Mouse (Mus musculus) intestine, embryonic 15.5 days (tissue): Measurements from ENCODE around the gene Spin1. TPM values are rescaled to one million over a fixed set of nuclear protein-coding genes. Genes with fewer than 3 reads are reported as not detected.

Source experiments
- ATAC-seq: fragments of 200-750 bp; cut with Nextera tagmentation; 2 replicates; pipeline ENCODE4 v1.8.0; 2017; ENCODE audit warnings: moderate TSS enrichment, moderate library complexity
- H3K27ac ChIP-seq: fragments of 300-500 bp; sonication (generic); 2 replicates; pipeline ENCODE4 v1.5.1; 2015; ENCODE audit warnings: mild to moderate bottlenecking, inconsistent platforms
- H3K27me3 ChIP-seq: fragments of 300-500 bp; sonication (generic); replicated peaks from 2 replicates; pipeline ENCODE4 v1.6.1; 2015; ENCODE audit warnings: inconsistent platforms
- H3K36me3 ChIP-seq: fragments of 300-500 bp; sonication (generic); 2 replicates; pipeline ENCODE4 v1.6.1; 2015; ENCODE audit warnings: inconsistent platforms
- H3K4me1 ChIP-seq: fragments of 300-500 bp; sonication (generic); replicated peaks from 2 replicates; pipeline ENCODE4 v1.6.1; 2015; ENCODE audit warnings: inconsistent platforms
- H3K4me2 ChIP-seq: fragments of 300-500 bp; sonication (generic); replicated peaks from 2 replicates; pipeline ENCODE4 v1.6.1; 2015; ENCODE audit warnings: mild to moderate bottlenecking, inconsistent platforms
- H3K4me3 ChIP-seq: fragments of 300-500 bp; sonication (generic); replicated peaks from 2 replicates; pipeline ENCODE4 v1.5.1; 2015; ENCODE audit warnings: inconsistent platforms
- H3K9ac ChIP-seq: fragments of 300-500 bp; sonication (generic); 2 replicates; pipeline ENCODE4 v1.6.1; 2015; ENCODE audit warnings: inconsistent platforms
- H3K9me3 ChIP-seq: fragments of 300-500 bp; sonication (generic); 2 replicates; pipeline ENCODE4 v1.6.1; 2016; ENCODE audit warnings: inconsistent platforms
- WGBS: fragments of 180-500 bp; shearing (Covaris S2); methylation state at CpG from one replicate; pipeline ENCODE4 v1.1.7; 2015; 5-methylcytosine and 5-hydroxymethylcytosine counted together
- polyA plus RNA-seq: library from polyadenylated mRNA; unstranded; fragments of >200 nt; fragmentation: Nextera tagmentation; extraction: Ambion mirVana; gene quantifications from 2 replicates; pipeline ENCODE4 v1.2.1, GENCODE M21; 2015

Gene Spin1
- polyA plus RNA-seq, 1 experiment from 2014 or later, result 68.3 TPM

- no peaks in the 10 kb centered on the region for H3K27me3 ChIP-seq
- peaks cover 10% of the 10 kb centered on the region for H3K36me3 ChIP-seq
- no peak overlapping the region for H3K4me3 ChIP-seq
- H3K4me1 ChIP-seq, result no peaks in the 10 kb centered on the region; the same call in 1 of the 2 replicates
- ATAC-seq, result no peak
- no peaks in the 10 kb centered on the region for H3K9me3 ChIP-seq
- H3K9ac ChIP-seq, result no peak overlapping the region
- WGBS, result 88% methylated on average over 15 of the region's 15 CpGs
- no peak overlapping the region for H3K27ac ChIP-seq
- H3K4me2 ChIP-seq, result no peak overlapping the region
Observed at GRCm38 (mm10) chr13:51155178-51156013, 54.7 kb downstream of the Spin1 start.

GRCm38 (mm10) chr13:51156014-51156386, 55.3 kb downstream of the Spin1 start:
- Histone ChIP-seq H3K27ac (no peak overlapping the region), H3K9ac (no peak overlapping the region), H3K27me3 (no peaks in the 10 kb centered on the region), H3K36me3 (peaks cover 10% of the 10 kb centered on the region; the same call in 1 of the 2 replicates), H3K4me3 (no peak overlapping the region), H3K4me1 (no peaks in the 10 kb centered on the region; the same call in 1 of the 2 replicates), H3K4me2 (no peak overlapping the region), H3K9me3 (no peaks in the 10 kb centered on the region)
- ATAC-seq, result no peak
- WGBS, result 96% methylated on average over 6 of the region's 6 CpGs

GRCm38 (mm10) chr13:51157291-51157690, 56.6 kb downstream of the Spin1 start:
- H3K36me3 ChIP-seq, result peaks cover 10% of the 10 kb centered on the region; the same call in 1 of the 2 replicates
- H3K4me2 ChIP-seq, result no peak overlapping the region
- H3K9me3 ChIP-seq, result no peaks in the 10 kb centered on the region
- no peak overlapping the region for H3K4me3 ChIP-seq
- no peaks in the 10 kb centered on the region for H3K27me3 ChIP-seq
- ATAC-seq, result no peak
- 70% methylated on average over 3 of the region's 3 CpGs for WGBS
- H3K4me1 ChIP-seq, result peaks cover 3% of the 10 kb centered on the region; the same call in 1 of the 2 replicates
- H3K9ac ChIP-seq, result no peak overlapping the region
- H3K27ac ChIP-seq, result no peak overlapping the region

GRCm38 (mm10) chr13:51161672-51162071, 61.0 kb downstream of the Spin1 start:
- Histone ChIP-seq H3K4me1 (0 out of 2 replicates have a peak, but pooled peaks cover 3% of the 10 kb centered on the region), H3K9me3 (no peaks in the 10 kb centered on the region), H3K4me3 (no peak overlapping the region), H3K4me2 (no peak overlapping the region), H3K36me3 (peaks cover 3% of the 10 kb centered on the region; the same call in 1 of the 2 replicates), H3K9ac (no peak overlapping the region), H3K27me3 (no peaks in the 10 kb centered on the region), H3K27ac (no peak overlapping the region)
- no peak for ATAC-seq
- 61% methylated on average over 2 of the region's 2 CpGs for WGBS

- H3K9ac ChIP-seq, result no peak overlapping the region
- no peak for ATAC-seq
- H3K27ac ChIP-seq, result no peak overlapping the region
- H3K4me1 ChIP-seq, result 0 out of 2 replicates have a peak, but pooled peaks cover 3% of the 10 kb centered on the region
- H3K4me2 ChIP-seq, result no peak overlapping the region
- H3K4me3 ChIP-seq, result no peak overlapping the region
- peaks cover 3% of the 10 kb centered on the region; the same call in 1 of the 2 replicates for H3K36me3 ChIP-seq
- H3K27me3 ChIP-seq, result no peaks in the 10 kb centered on the region
- H3K9me3 ChIP-seq, result no peaks in the 10 kb centered on the region
- WGBS, result 87% methylated on average over 6 of the region's 6 CpGs
Observed at GRCm38 (mm10) chr13:51162246-51162645, 61.6 kb downstream of the Spin1 start.

GRCm38 (mm10) chr13:51166711-51167110, 66.0 kb downstream of the Spin1 start:
- no peak overlapping the region for H3K27ac ChIP-seq
- H3K27me3 ChIP-seq, result no peaks in the 10 kb centered on the region
- no peak for ATAC-seq
- H3K9me3 ChIP-seq, result no peaks in the 10 kb centered on the region
- H3K9ac ChIP-seq, result no peak overlapping the region
- no peak overlapping the region for H3K4me2 ChIP-seq
- H3K36me3 ChIP-seq, result no peaks in the 10 kb centered on the region
- no peak overlapping the region for H3K4me3 ChIP-seq
- H3K4me1 ChIP-seq, result peaks cover 16% of the 10 kb centered on the region; the same call in 1 of the 2 replicates
- 45% methylated on average over 9 of the region's 11 CpGs for WGBS

GRCm38 (mm10) chr13:51170215-51170614, 69.5 kb downstream of the Spin1 start:
- H3K27me3 ChIP-seq, result no peaks in the 10 kb centered on the region; the same call in 1 of the 2 replicates
- ATAC-seq, result no peak
- WGBS, result 24% methylated on average over 11 of the region's 11 CpGs
- H3K36me3 ChIP-seq, result no peaks in the 10 kb centered on the region
- no peak overlapping the region for H3K9ac ChIP-seq
- H3K27ac ChIP-seq, result no peak overlapping the region
- H3K4me2 ChIP-seq, result peak overlapping the region; percentile 98
- no peaks in the 10 kb centered on the region for H3K9me3 ChIP-seq
- peak overlapping the region; percentile 54 for H3K4me3 ChIP-seq
- peaks cover 14% of the 10 kb centered on the region; the same call in 1 of the 2 replicates for H3K4me1 ChIP-seq

GRCm38 (mm10) chr13:51170691-51171680, 70.3 kb downstream of the Spin1 start, which contains the start of gene Nxnl2:
Gene Nxnl2 (plus strand): TSS chr13:51171022.
- Histone ChIP-seq H3K27me3 (no peaks in the 10 kb centered on the region; the same call in 1 of the 2 replicates), H3K27ac (no peak within 1 kb of the TSS), H3K36me3 (no peaks in the 10 kb centered on the region), H3K4me3 (peak within 1 kb of the TSS; percentile 54), H3K4me1 (peaks cover 14% of the 10 kb centered on the region; the same call in 1 of the 2 replicates), H3K9ac (peak within 1 kb of the TSS; percentile 48), H3K9me3 (no peaks in the 10 kb centered on the region), H3K4me2 (peak within 1 kb of the TSS; percentile 98)
- peak; percentile 84 for ATAC-seq
- WGBS, result under 1% methylated on average over 63 of the region's 64 CpGs

- ATAC-seq, result no peak
- H3K36me3 ChIP-seq, result no peaks in the 10 kb centered on the region
- H3K27ac ChIP-seq, result no peak overlapping the region
- H3K27me3 ChIP-seq, result no peaks in the 10 kb centered on the region; the same call in 1 of the 2 replicates
- H3K4me3 ChIP-seq, result no peak overlapping the region
- no peaks in the 10 kb centered on the region for H3K9me3 ChIP-seq
- H3K4me2 ChIP-seq, result no peak overlapping the region
- 94% methylated on average over 7 of the region's 7 CpGs for WGBS
- H3K9ac ChIP-seq, result no peak overlapping the region
- peaks cover 14% of the 10 kb centered on the region; the same call in 1 of the 2 replicates for H3K4me1 ChIP-seq
Observed at GRCm38 (mm10) chr13:51172601-51173000, 71.9 kb downstream of the Spin1 start.

- WGBS, result 80% methylated on average over 10 of the region's 10 CpGs
- Histone ChIP-seq H3K9ac (no peak overlapping the region), H3K4me2 (no peak overlapping the region)
Observed at GRCm38 (mm10) chr13:51178932-51179331, 78.3 kb downstream of the Spin1 start.

GRCm38 (mm10) chr13:51179362-51179761, 78.7 kb downstream of the Spin1 start:
- Histone ChIP-seq H3K4me2 (no peak overlapping the region), H3K4me1 (no peaks in the 10 kb centered on the region), H3K27ac (no peak overlapping the region), H3K4me3 (no peak overlapping the region), H3K9me3 (no peaks in the 10 kb centered on the region), H3K27me3 (no peaks in the 10 kb centered on the region), H3K36me3 (no peaks in the 10 kb centered on the region), H3K9ac (no peak overlapping the region)
- ATAC-seq, result no peak
- 26% methylated on average over 3 of the region's 3 CpGs for WGBS

More at GRCm38 (mm10) chr13:51178932-51179331, 78.3 kb downstream of the Spin1 start:
- Histone ChIP-seq H3K9me3 (no peaks in the 10 kb centered on the region), H3K4me3 (no peak overlapping the region), H3K27ac (no peak overlapping the region), H3K27me3 (no peaks in the 10 kb centered on the region), H3K36me3 (no peaks in the 10 kb centered on the region), H3K4me1 (no peaks in the 10 kb centered on the region)
- ATAC-seq, result no peak

- ATAC-seq, result no peak
- Histone ChIP-seq H3K36me3 (no peaks in the 10 kb centered on the region), H3K9me3 (no peaks in the 10 kb centered on the region), H3K27ac (no peak overlapping the region), H3K4me3 (no peak overlapping the region), H3K27me3 (no peaks in the 10 kb centered on the region), H3K9ac (no peak overlapping the region), H3K4me1 (no peaks in the 10 kb centered on the region), H3K4me2 (no peak overlapping the region)
- 68% methylated on average over 7 of the region's 7 CpGs for WGBS
Observed at GRCm38 (mm10) chr13:51182236-51182635, 81.6 kb downstream of the Spin1 start.
